Mouse (Mus musculus) cerebellum, adult 2 months (tissue): ENCODE results near the gene Pdgfb. TPM values are rescaled to one million over a fixed set of nuclear protein-coding genes. Genes with fewer than 3 reads are reported as not detected.

Experiments used
- DNase-seq, 2 experiments: peaks; one replicate each; pipeline ENCODE4 v3.0.0; 2021
- H3K27ac ChIP-seq: fragments of 200-500 bp; 2 replicates; pipeline ENCODE4 v1.5.1; 2012; ENCODE audit warnings: low read length, control low read depth, inconsistent platforms; ENCODE audit not compliant: insufficient read depth
- H3K27me3 ChIP-seq: fragments of 200-500 bp; 2 replicates; pipeline ENCODE4 v1.6.1; 2012; ENCODE audit warnings: inconsistent platforms, mild to moderate bottlenecking, low read length, moderate library complexity; ENCODE audit not compliant: control insufficient read depth, insufficient read depth
- H3K4me1 ChIP-seq: fragments of 200-500 bp; 2 replicates; pipeline ENCODE4 v1.6.1; 2011; ENCODE audit warnings: low read length; ENCODE audit not compliant: control insufficient read depth, insufficient read depth
- H3K4me3 ChIP-seq: fragments of 200-500 bp; replicated peaks from 2 replicates; pipeline ENCODE3; 2011; ENCODE audit warnings: mild to moderate bottlenecking, low read depth, low read length, control low read depth; ENCODE audit not compliant: insufficient read depth
- CTCF ChIP-seq: fragments of 200-500 bp; IDR thresholded peaks from 2 replicates; pipeline ENCODE4 v1.5.1; 2011; ENCODE audit warnings: low read depth, mild to moderate bottlenecking, control low read depth, low read length, moderate library complexity, borderline replicate concordance; ENCODE audit not compliant: insufficient read depth
- POLR2A ChIP-seq: fragments of 200-500 bp; IDR thresholded peaks from 2 replicates; pipeline ENCODE4 v1.6.1; 2011; ENCODE audit warnings: low read length, control low read depth, borderline replicate concordance; ENCODE audit not compliant: insufficient read depth
- WGBS: fragments of 180-500 bp; shearing (Covaris S2); methylation state at CpG from one replicate; pipeline ENCODE4 v1.1.7; 2018; 5-methylcytosine and 5-hydroxymethylcytosine counted together
- polyA plus RNA-seq: library from polyadenylated mRNA; depleted of rRNA; stranded (reverse); fragments of >200 nt; gene quantifications from 2 replicates; pipeline ENCODE4 v1.2.3, GENCODE M21; 2012

The Pdgfb gene
- polyA plus RNA-seq, 1 experiment = 16.0 TPM

DNA sequence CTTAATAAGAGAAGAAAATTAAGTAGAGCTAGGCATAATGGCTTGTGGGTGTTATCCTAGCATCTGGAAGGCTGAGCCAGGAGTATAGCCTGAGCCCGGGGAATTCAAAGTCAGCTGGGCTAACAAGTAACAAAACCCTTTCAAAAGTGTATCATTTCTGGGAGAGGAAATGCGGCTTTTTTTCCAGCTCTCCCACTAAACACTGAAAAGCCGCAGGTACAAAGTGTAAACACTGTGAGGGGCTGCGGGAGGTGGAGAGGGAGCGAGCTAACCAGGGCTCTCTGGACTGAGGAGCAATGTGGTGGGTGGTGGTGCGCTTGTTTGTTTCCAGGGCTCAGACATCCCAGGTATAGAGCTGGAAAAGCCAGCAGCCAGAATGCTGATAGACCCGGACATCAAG, 50.4 kb downstream of the Pdgfb start:
- no peak overlapping the region for H3K4me3 ChIP-seq
- H3K27me3 ChIP-seq = no peaks in the 10 kb centered on the region
- TF ChIP-seq POLR2A (no peak), CTCF (no peak)
- no peak for DNase-seq
- 97% methylated on average over 7 of the region's 7 CpGs for WGBS
- H3K4me1 ChIP-seq = peaks cover 6% of the 10 kb centered on the region
- no peak overlapping the region for H3K27ac ChIP-seq

DNA sequence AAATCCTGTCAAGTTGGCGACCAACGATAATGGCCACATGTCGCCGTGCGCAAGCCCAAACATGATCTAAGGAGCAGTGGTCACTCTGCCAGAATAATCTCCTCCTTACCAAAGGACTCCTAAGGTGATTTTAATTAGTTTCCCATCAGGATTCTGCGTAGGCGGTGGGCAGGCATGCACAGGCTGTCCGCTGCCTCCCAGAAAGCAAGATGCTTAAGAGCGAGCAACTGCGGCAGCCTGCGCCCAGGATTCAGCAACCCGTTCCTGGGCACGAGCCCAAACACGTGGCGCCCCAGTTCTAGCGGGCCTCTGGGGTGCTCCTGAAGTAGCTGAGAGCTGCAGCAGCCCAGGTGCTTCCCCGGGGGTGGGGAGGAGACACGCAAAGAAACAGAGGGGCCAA, 52.1 kb downstream of the Pdgfb start:
- no peak overlapping the region for H3K27ac ChIP-seq
- H3K4me3 ChIP-seq = no peak overlapping the region
- DNase-seq = peak; percentile 78 to 85
- H3K27me3 ChIP-seq = no peaks in the 10 kb centered on the region
- no peak for TF ChIP-seq CTCF
- no peak for TF ChIP-seq POLR2A
- WGBS = 8% methylated on average over 18 of the region's 18 CpGs
- H3K4me1 ChIP-seq = peaks cover 6% of the 10 kb centered on the region

DNA sequence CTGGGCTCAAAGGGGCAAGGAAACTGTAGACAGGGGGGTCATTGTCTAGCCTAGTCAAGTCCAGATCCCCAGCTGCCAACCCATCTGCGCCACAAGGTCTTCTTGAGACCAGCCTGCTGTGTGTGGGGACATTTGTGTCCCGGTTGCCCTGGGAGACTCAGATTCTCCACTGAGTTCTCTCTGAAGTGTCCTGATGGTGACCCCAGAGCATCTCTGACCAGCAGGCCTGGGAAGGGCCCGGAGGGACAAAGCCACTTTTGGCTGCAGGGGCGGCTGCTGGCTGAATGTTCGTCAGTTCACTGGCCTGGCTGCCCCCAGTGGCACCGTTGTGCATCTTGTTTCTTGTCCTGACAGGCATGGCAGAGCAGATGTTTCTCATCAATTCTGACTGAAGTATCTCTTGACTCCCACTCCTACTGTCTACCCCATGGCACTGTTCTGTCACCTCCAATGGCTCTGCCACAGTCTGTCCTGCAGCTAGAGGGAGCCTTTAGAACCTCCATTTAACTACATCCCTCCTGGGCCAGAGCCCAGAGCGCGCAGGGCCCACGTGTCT, 53.3 kb downstream of the Pdgfb start:
- Histone ChIP-seq H3K4me3 (no peak overlapping the region), H3K27ac (no peak overlapping the region), H3K27me3 (no peaks in the 10 kb centered on the region), H3K4me1 (peaks cover 6% of the 10 kb centered on the region)
- WGBS = 75% methylated on average over 9 of the region's 9 CpGs
- TF ChIP-seq POLR2A = no peak
- TF ChIP-seq CTCF = no peak
- DNase-seq = no peak

DNA sequence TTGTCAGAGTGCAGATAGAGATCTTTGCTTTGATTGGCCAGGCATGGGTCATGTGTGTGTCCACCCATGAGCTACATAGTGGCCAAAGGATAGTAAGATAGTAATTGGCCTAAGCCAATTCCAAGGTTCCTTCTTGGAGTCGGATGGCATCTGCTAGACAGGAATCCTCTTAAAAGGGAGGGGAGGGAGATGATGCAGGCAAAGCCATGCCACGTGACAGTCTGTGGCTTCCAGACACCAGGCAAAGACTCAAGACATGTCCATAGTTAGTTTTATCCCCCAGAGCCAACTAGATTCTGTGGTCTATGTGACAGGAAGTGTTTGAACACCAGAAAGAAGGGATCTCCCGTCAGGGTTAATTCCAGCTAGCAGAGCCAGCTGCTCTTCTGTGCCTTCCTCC, 56.4 kb downstream of the Pdgfb start:
- TF ChIP-seq CTCF (no peak), POLR2A (no peak)
- H3K4me3 ChIP-seq = no peak overlapping the region
- no peak overlapping the region for H3K27ac ChIP-seq
- H3K4me1 ChIP-seq = peaks cover 6% of the 10 kb centered on the region
- WGBS = 54% methylated on average over 3 of the region's 3 CpGs
- DNase-seq = no peak
- H3K27me3 ChIP-seq = no peaks in the 10 kb centered on the region

DNA sequence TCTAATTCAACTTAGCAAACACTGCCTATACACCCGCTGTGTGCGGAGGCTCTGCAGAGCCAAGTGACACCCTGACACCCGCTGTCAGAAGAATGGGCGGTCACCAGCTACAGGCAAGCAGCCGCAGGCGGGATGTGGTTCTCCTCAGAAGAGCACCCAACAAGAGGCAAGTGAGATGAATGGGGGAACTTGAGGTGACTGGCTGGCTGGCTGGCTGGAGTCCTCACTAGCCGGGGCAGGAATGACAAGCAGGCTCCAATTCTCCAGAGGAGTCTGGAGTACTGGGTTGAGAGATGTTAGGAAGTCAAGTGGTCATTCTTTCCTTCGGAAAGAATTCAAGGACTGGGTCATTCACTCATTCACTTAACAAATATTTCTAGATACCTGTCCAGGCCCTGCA, 58.2 kb downstream of the Pdgfb start:
- DNase-seq = no peak
- Histone ChIP-seq H3K4me3 (no peak overlapping the region), H3K27me3 (no peaks in the 10 kb centered on the region), H3K4me1 (no peaks in the 10 kb centered on the region), H3K27ac (no peak overlapping the region)
- TF ChIP-seq POLR2A (no peak), CTCF (no peak)
- WGBS = 88% methylated on average over 8 of the region's 8 CpGs

DNA sequence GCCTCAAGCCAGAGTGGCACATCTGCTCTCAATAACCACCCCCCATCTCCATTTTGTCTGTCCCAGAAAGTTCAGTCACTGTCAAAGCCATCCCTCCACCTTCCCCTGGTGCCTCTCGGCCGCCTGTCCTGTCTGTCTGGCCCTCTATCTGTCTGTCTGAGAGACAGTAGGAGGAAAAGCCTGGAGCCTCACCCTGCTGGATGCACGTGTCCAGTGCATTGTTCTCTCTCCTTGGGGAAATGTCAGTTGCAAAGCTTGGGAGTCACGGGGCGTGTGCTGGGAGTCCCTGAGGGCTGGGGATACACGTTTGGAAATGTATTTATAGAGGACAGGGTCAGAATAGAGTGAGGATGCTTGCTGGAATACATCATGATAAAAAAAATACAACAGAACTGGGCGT, 61.3 kb downstream of the Pdgfb start:
- Histone ChIP-seq H3K4me3 (no peak overlapping the region), H3K4me1 (peaks cover 8% of the 10 kb centered on the region), H3K27ac (no peak overlapping the region), H3K27me3 (no peaks in the 10 kb centered on the region)
- no peak for DNase-seq
- TF ChIP-seq POLR2A (no peak), CTCF (no peak)
- WGBS = 82% methylated on average over 7 of the region's 7 CpGs

DNA sequence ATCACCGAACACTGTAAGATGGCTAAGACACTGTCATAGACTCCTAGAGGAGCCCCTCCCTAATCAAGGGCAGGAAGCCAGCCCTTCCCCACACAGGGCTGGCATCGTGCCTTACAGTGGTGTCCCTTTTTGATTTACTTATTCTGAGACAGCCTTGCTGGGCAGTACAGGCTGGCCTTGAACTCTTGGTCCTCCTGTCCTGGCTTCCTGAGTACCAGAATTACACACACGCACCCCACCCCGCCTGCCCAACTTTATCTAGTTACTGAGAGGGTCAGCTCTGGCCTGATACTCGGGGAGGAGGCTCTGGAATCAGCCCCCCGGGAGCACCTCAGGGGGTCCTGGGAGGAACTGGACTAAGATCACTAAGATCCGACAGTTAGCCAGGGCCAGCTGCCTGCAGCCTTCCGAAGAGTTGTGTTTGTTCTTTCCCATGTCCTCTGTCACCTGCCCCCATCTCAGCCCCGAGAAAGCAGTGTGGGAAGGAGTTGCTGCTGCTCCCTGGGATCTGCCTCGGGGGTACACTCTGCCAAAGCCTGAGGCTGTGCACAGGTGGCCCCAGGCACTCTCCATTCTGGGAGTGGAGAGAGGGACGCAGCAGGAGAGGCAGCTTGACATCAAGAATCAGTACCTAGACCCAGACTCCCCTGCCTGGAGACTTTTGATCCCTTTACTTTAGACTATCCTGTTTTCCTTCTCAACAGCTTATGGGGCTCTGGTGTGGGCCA, 62.1 kb downstream of the Pdgfb start:
- WGBS = 44% methylated on average over 11 of the region's 11 CpGs
- TF ChIP-seq POLR2A (no peak), CTCF (no peak)
- H3K27me3 ChIP-seq = no peaks in the 10 kb centered on the region
- no peak overlapping the region for H3K4me3 ChIP-seq
- no peak overlapping the region for H3K27ac ChIP-seq
- peaks cover 8% of the 10 kb centered on the region for H3K4me1 ChIP-seq
- DNase-seq = no peak
